Comparison of ENCODE assay signal across 23 mouse cellular contexts in genomic region chr11:118558193-118558592, GRCm38 (mm10).
DNase-seq lines count a peak whose midpoint lies in the region; ATAC-seq and TF ChIP-seq lines count a peak whose summit lies in the region.
"Had no signal": no experiment of that assay in that cellular context is flagged by ENCODE, and none has a peak within 500 bp of the region (broad histone marks: within the 10 kb centered on the region; RNA-seq: fewer than 3 reads in every experiment).

No protein-coding gene starts in this region.

- TF ChIP-seq POLR2A in cortical plate, adult 2 months (IDR thresholded peaks at IDR 0.05; ENCODE audit: extremely low read depth, insufficient read depth, low read length): no peak

- H3K4me2 ChIP-seq in midbrain, embryonic 11.5 days: no peak overlapping the region
- no peak overlapping the region for H3K4me2 ChIP-seq in midbrain, embryonic 15.5 days
- H3K4me2 ChIP-seq: embryonic facial prominence, embryonic 15.5 days; heart, embryonic 11.5 days; heart, embryonic 15.5 days; hindbrain, embryonic 14.5 days had no signal

- peak in 1 of 2 experiments; percentile 30 for DNase-seq in layer of hippocampus, adult 2 months (ENCODE audit: low spot score in 2 of 2)
- DNase-seq in layer of hippocampus, postnatal 25 days (ENCODE audit: extremely low spot score in 1 of 2, low spot score in 1 of 2): no peak
- peak; percentile 77 for DNase-seq in midbrain, embryonic 11.5 days (ENCODE audit: low spot score, missing footprints)
- no peak for DNase-seq in ES-E14 (ENCODE audit: low read depth, low spot score)
- no peak for DNase-seq in hindbrain, embryonic 10.5 days (ENCODE audit: low spot score)
- DNase-seq in heart, adult 9 months (ENCODE audit: low spot score in 2 of 2): no peak
- DNase-seq: adrenal gland, postnatal 25 days; cerebellum, adult 2 months; cerebellum, postnatal 10 days; embryo, embryonic 11 days; gastrocnemius, postnatal 10 days; heart, adult 18-20 months; heart, postnatal 14 days had no signal

- no peak for ATAC-seq in midbrain, embryonic 11.5 days (ENCODE audit: low FRiP score)
- no peak for ATAC-seq in midbrain, embryonic 15.5 days (replicated peaks)
- ATAC-seq: activated CD4-positive, CD25-positive, alpha-beta regulatory T cell, adult 4 months; forebrain, embryonic 14.5 days had no signal

- 57% methylated on average over 8 of the region's 8 CpGs for whole genome bisulfite sequencing in midbrain, embryonic 11.5 days
- WGBS in midbrain, embryonic 15.5 days: 60% methylated on average over 8 of the region's 8 CpGs
- WGBS in hindbrain, embryonic 10.5 days: 52% methylated on average over 8 of the region's 8 CpGs

- H3K27ac ChIP-seq in layer of hippocampus, adult 2 months: peak overlapping the region; percentile 57; the same call in 1 of the 2 replicates
- H3K27ac ChIP-seq in midbrain, embryonic 11.5 days (ENCODE audit: low read depth, low read length): no peak overlapping the region
- no peak overlapping the region for H3K27ac ChIP-seq in midbrain, embryonic 15.5 days
- H3K27ac ChIP-seq in ES-E14 (ENCODE audit: insufficient read depth, low read depth, low read length, poor library complexity, severe bottlenecking): no peak overlapping the region
- H3K27ac ChIP-seq in cortical plate, adult 2 months (ENCODE audit: insufficient read depth, low read length): no peak overlapping the region
- no peak overlapping the region for H3K27ac ChIP-seq in hindbrain, embryonic 10.5 days
- H3K27ac ChIP-seq: embryonic facial prominence, embryonic 15.5 days; forebrain, embryonic 10.5 days; heart, embryonic 15.5 days; hindbrain, embryonic 14.5 days had no signal

- H3K4me3 ChIP-seq in layer of hippocampus, adult 2 months: no peak overlapping the region
- no peak overlapping the region for H3K4me3 ChIP-seq in midbrain, embryonic 11.5 days (ENCODE audit: low read depth, low read length)
- no peak overlapping the region for H3K4me3 ChIP-seq in midbrain, embryonic 15.5 days
- H3K4me3 ChIP-seq in ES-E14 (ENCODE audit: insufficient read depth in 1 of 2, low read depth in 1 of 2, low read length in 2 of 2, poor library complexity in 1 of 2, severe bottlenecking in 1 of 2): no peak overlapping the region
- no peak overlapping the region for H3K4me3 ChIP-seq in cortical plate, adult 2 months (ENCODE audit: insufficient read depth, low read length)
- no peak overlapping the region for H3K4me3 ChIP-seq in hindbrain, embryonic 10.5 days
- H3K4me3 ChIP-seq: embryonic facial prominence, embryonic 15.5 days; erythroblast, embryonic 14.5 days; forebrain, embryonic 10.5 days; heart, embryonic 15.5 days had no signal

- H3K9me3 ChIP-seq in midbrain, embryonic 11.5 days (ENCODE audit: control insufficient read depth, low read length): no peaks in the 10 kb centered on the region
- H3K9me3 ChIP-seq in midbrain, embryonic 15.5 days: no peaks in the 10 kb centered on the region
- H3K9me3 ChIP-seq in ES-E14 (ENCODE audit: control insufficient read depth, insufficient read depth, low read depth, low read length): no peaks in the 10 kb centered on the region
- no peaks in the 10 kb centered on the region for H3K9me3 ChIP-seq in hindbrain, embryonic 10.5 days
- H3K9me3 ChIP-seq: embryonic facial prominence, embryonic 15.5 days; forebrain, embryonic 10.5 days; heart, embryonic 15.5 days had no signal

- H3K9ac ChIP-seq in midbrain, embryonic 11.5 days (ENCODE audit: low read length): no peak overlapping the region
- H3K9ac ChIP-seq in midbrain, embryonic 15.5 days: no peak overlapping the region
- H3K9ac ChIP-seq in ES-E14 (ENCODE audit: insufficient read depth, low read depth, low read length, poor library complexity, severe bottlenecking): no peak overlapping the region
- H3K9ac ChIP-seq: embryonic facial prominence, embryonic 15.5 days; heart, embryonic 15.5 days; hindbrain, embryonic 14.5 days had no signal

- H3K4me1 ChIP-seq in midbrain, embryonic 11.5 days (ENCODE audit: control insufficient read depth, insufficient read depth, low read length): peaks cover 16% of the 10 kb centered on the region
- H3K4me1 ChIP-seq in midbrain, embryonic 15.5 days: peaks cover 17% of the 10 kb centered on the region
- peaks cover 4 to 13% of the 10 kb centered on the region in 2 experiments; a peak in 2 of 4 replicates for H3K4me1 ChIP-seq in ES-E14 (ENCODE audit: control insufficient read depth in 2 of 2, insufficient read depth in 2 of 2, low read length in 2 of 2, poor library complexity in 1 of 2)
- peaks cover 11% of the 10 kb centered on the region for H3K4me1 ChIP-seq in cortical plate, adult 2 months (ENCODE audit: control insufficient read depth, insufficient read depth, low read length)
- H3K4me1 ChIP-seq in hindbrain, embryonic 10.5 days (replicated peaks): peaks cover 24% of the 10 kb centered on the region
- H3K4me1 ChIP-seq: heart, embryonic 15.5 days had no signal

- H3K36me3 ChIP-seq in midbrain, embryonic 11.5 days (ENCODE audit: control insufficient read depth, insufficient read depth, low read length): no peaks in the 10 kb centered on the region
- H3K36me3 ChIP-seq in midbrain, embryonic 15.5 days (replicated peaks): no peaks in the 10 kb centered on the region
- H3K36me3 ChIP-seq in ES-E14 (ENCODE audit: control insufficient read depth, insufficient read depth, low read length, poor library complexity, severe bottlenecking): no peaks in the 10 kb centered on the region
- H3K36me3 ChIP-seq in hindbrain, embryonic 10.5 days: no peaks in the 10 kb centered on the region
- H3K36me3 ChIP-seq: embryonic facial prominence, embryonic 15.5 days; forebrain, embryonic 10.5 days; heart, embryonic 15.5 days had no signal

- no peaks in the 10 kb centered on the region for H3K27me3 ChIP-seq in midbrain, embryonic 11.5 days (ENCODE audit: control insufficient read depth, insufficient read depth, low read length)
- H3K27me3 ChIP-seq in midbrain, embryonic 15.5 days (replicated peaks): no peaks in the 10 kb centered on the region
- peaks cover 18% of the 10 kb centered on the region for H3K27me3 ChIP-seq in hindbrain, embryonic 10.5 days (ENCODE audit: insufficient read depth, poor library complexity, severe bottlenecking)

- in situ Hi-C loops in ES-E14 (cut with MboI; ENCODE audit: low sequenced_read_pairs in 2 of 2, unreplicated experiment in 2 of 2): no loop called here

- peak; percentile 54 for TF ChIP-seq CTCF in layer of hippocampus, adult 2 months (conservative IDR thresholded peaks at IDR 0.05)
- peak; percentile 42 for TF ChIP-seq CTCF in cortical plate, adult 2 months (IDR thresholded peaks at IDR 0.05; ENCODE audit: extremely low read depth, insufficient read depth, low read length)

TF ChIP-seq in ES-E14, 5 proteins besides CTCF, POLR2A, EP300 and RAD21:
- TF ChIP-seq MAFK (IDR thresholded peaks at IDR 0.05; ENCODE audit: insufficient read depth, low read depth, low read length): no peak
- TF ChIP-seq ZNF384 (IDR thresholded peaks at IDR 0.05; ENCODE audit: low read depth, low read length): peak; percentile 63; the same call in 1 of the 2 replicates
- TF ChIP-seq ZC3H11A (IDR thresholded peaks at IDR 0.05; ENCODE audit: borderline replicate concordance, low read depth, low read length): no peak
- TF ChIP-seq CHD2 (IDR thresholded peaks at IDR 0.05; ENCODE audit: low read depth, low read length): no peak
- TF ChIP-seq HCFC1 (IDR thresholded peaks at IDR 0.05; ENCODE audit: borderline replicate concordance, insufficient read depth, low read length): no peak
